Mouse (Mus musculus): ENCODE results near the gene Pnma5.

DNA sequence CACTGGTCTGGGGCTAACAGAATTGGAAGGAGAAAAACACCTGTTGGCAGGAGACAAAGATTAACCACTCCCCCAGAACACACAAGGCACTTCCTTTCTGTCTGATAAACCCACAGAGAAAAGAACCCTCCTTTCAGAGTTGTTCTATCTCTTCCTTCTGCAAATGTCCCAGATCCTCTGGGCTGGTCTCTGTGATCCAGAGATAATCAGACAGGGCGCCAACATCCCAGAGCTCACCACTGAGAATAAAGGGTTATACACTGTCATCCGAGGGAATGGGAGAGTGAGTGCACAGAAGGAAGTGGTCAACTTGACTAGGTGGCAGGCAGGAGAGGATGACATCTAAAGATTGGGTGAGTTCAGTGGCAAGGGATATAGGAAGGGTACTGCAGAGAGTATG, 51.3 kb downstream of the Pnma5 start:
- no peak for TF ChIP-seq CTCF (IDR thresholded peaks at IDR 0.05; ENCODE audit: low read depth, low read length)
- no peak for TF ChIP-seq POLR2A (IDR thresholded peaks at IDR 0.05; ENCODE audit: insufficient read depth, low read length)
- no peak for TF ChIP-seq EP300 (IDR thresholded peaks at IDR 0.05; ENCODE audit: insufficient read depth, low read depth, low read length)
